Mouse (Mus musculus) cerebellum, adult (tissue): ENCODE results near the gene Cyb5r1.

ENCODE experiments used
- ATAC-seq: cut with Nextera tagmentation; 2 replicates; pipeline ENCODE4 v1.9.2; 2017; ENCODE audit warnings: mild to moderate bottlenecking, moderate library complexity, mixed read lengths; ENCODE audit not compliant: insufficient number of reproducible peaks, low FRiP score, low TSS enrichment

The Cyb5r1 gene

GRCm38 (mm10) chr1:134454904-134455824, 49.8 kb downstream of the Cyb5r1 start, which contains the start of gene Klhl12:
Klhl12 (plus strand) TSS chr1:134455531.
- ATAC-seq: peak; percentile 85

DNA sequence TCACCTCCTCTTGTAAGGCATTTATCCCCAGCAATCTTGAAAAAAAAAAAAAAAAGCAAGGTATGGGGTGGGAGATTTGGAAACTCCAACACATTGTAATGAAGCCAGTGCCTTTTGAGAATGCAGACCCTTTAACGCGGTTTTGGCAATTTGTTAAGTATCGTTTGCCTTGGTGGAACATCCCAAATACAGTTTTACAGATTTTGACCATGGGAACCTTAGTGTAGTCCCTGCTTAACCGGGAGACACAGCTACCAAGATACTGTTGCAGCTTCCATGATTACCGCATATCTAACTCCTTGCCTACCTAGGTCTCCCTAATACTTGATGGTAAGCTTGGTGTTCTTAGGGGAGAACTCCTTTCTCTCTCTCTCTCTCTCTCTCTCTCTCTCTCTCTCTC, 50.7 kb downstream of the Cyb5r1 start:
- ATAC-seq: no peak

GRCm38 (mm10) chr1:134458139-134458727, 52.9 kb downstream of the Cyb5r1 start:
- no peak for ATAC-seq

DNA sequence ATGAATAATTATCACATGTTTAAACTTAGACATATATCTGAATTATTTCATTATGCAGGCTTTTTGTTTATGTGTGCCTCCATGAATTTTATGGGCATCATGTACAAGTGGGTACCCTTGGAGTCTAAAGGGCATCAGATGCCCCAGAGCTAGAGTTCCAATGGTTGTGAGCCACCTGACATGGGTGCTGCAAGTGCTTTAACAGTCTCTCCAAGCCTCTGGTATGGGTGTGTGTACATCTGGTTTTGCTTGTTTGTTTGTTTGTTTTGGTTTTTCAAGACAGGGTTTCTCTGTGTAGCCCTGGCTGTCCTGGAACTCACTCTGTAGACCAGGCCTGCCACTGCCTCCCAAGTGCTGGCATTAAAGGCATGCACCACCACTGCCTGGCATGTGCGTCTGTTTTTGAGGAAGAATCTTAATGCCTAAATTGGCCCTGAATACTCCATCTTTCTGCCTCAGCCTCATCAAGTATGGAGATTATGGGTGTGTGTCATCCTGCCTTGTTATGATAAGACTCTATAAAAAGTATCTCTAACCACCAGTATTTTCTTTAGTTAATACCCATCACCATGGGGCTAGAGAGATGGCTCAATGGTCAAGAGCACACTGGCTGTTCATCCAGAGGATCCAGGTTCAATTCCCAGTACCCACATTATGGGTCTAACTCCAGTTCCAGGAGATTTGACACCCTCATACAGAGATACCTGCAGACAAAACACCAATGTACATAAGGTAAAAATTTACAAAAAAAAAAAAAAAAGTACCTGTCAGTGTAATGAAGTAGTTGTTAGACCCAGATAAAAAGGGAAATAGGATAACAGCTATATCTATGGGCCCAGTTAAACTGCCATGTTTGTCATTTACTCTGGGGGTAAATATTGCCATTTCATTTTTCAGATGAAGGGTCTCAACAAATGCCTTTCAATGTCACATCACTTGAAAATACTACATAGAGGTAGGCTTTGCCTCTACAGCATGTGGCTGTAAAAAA, 55.2 kb downstream of the Cyb5r1 start:
- ATAC-seq: no peak
